Mouse (Mus musculus): ENCODE measurements around the gene Ercc1.

GRCm38 (mm10) chr7:19399496-19400280 lies 55.1 kb downstream of the Ercc1 start:
- no peak for TF ChIP-seq POLR2A (IDR thresholded peaks at IDR 0.05; ENCODE audit: extremely low read depth, insufficient read depth, low read length)
- no peak for TF ChIP-seq CTCF (IDR thresholded peaks at IDR 0.05; ENCODE audit: low read depth, low read length)
